Mouse (Mus musculus): ENCODE data around the gene Trp63.

DNA sequence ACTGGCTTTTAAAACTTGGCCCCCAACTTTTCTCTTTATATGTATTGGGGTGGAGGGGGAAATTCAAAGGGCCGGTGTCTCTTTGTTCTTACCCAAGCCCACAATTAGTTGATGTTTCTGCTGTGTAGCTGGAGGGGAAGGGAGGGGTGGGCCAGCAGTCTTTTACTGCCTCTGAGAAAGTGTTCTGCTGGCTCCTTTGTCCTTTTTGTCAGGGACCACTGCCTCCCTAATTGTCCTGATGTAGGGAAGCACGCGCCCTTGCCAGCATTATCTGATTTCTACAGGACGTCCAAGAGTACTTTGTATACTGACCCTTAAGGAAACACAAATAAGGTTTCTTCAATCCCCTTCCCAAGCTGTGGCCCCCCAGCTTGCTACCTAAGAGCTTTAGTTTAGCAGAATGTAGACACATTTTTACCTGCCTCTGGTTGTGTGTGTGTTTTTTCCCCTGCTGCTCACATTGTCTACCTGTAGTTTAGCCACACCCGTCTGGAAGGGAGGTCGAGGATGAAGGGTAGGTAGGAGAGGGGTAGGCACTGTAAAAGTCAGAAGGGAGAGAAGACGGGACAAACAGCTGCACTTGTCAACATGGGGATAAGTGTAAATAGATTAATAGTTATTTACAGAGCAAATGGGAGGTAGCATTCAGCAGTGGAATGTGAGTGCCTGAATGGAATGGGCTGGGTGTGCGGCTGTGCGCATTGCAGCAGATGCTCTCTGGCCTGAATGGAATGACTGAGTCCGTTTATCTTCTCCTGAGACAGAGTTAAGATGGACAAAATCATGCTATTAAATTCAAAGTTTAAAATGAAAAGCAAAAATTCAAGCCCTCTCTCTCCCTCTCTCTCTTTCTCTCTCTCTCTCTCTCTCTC lies 134.4 kb downstream of the Trp63 start:
- no peak for TF ChIP-seq CTCF (IDR thresholded peaks at IDR 0.05)
- no peak for TF ChIP-seq EP300 (IDR thresholded peaks at IDR 0.05)

Data from lung, postnatal 0 days (tissue).